Mouse (Mus musculus): ENCODE results near the gene 5730522E02Rik. TPM values are rescaled to one million over a fixed set of nuclear protein-coding genes. Genes with fewer than 3 reads are reported as not detected.

The 5730522E02Rik gene
- polyA plus RNA-seq, 1 experiment from 2014 or later: 0.09 TPM

DNA sequence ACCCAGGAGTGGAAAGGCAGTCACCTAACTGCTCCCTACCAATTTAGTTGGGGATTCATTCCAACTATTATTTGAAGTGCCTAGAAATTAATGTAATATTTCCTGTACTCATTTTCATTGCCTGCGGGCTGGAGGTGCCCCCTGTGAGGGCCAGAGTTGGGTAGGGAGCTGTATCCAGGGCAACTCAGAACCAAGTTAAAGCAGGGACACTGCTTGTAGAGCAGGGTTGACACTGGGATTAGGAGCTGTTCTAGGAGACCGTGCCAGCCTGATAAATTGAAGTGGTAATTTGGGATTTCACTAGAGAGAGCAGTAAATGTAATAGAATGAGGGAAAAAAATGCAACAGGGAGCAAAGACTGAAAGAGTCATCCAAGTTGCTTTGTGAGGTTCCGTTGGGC lies 51.5 kb downstream of the 5730522E02Rik start:
- Histone ChIP-seq H3K4me3 (ENCODE audit: low read depth, low read length) (no peak overlapping the region), H3K36me3 (ENCODE audit: control insufficient read depth, insufficient read depth) (no peaks in the 10 kb centered on the region), H3K9ac (ENCODE audit: low read depth, low read length) (no peak overlapping the region), H3K27ac (ENCODE audit: low read length) (no peak overlapping the region), H3K9me3 (replicated peaks; ENCODE audit: control insufficient read depth, low read length) (no peaks in the 10 kb centered on the region), H3K4me2 (ENCODE audit: low read depth, low read length) (no peak overlapping the region), H3K4me1 (ENCODE audit: control insufficient read depth, low read depth, low read length) (no peaks in the 10 kb centered on the region), H3K27me3 (ENCODE audit: control insufficient read depth, insufficient read depth, low read depth, low read length) (no peaks in the 10 kb centered on the region)
- no peak for ATAC-seq (ENCODE audit: low read depth)
- 63% methylated on average over 3 of the region's 3 CpGs for WGBS (ENCODE audit: insufficient replicate concordance)

- Histone ChIP-seq H3K4me3 (ENCODE audit: low read depth, low read length) (no peak overlapping the region), H3K9ac (ENCODE audit: low read depth, low read length) (no peak overlapping the region), H3K36me3 (ENCODE audit: control insufficient read depth, insufficient read depth) (no peaks in the 10 kb centered on the region), H3K27me3 (ENCODE audit: control insufficient read depth, insufficient read depth, low read depth, low read length) (no peaks in the 10 kb centered on the region), H3K27ac (ENCODE audit: low read length) (no peak overlapping the region), H3K9me3 (replicated peaks; ENCODE audit: control insufficient read depth, low read length) (no peaks in the 10 kb centered on the region), H3K4me2 (ENCODE audit: low read depth, low read length) (no peak overlapping the region), H3K4me1 (ENCODE audit: control insufficient read depth, low read depth, low read length) (no peaks in the 10 kb centered on the region)
- WGBS (ENCODE audit: insufficient replicate concordance): 36% methylated on average over 3 of the region's 3 CpGs
- ATAC-seq (ENCODE audit: low read depth): no peak
These were observed 70.5 kb downstream of the 5730522E02Rik start for GRCm38 (mm10) chr11:26140024-26140423.

DNA sequence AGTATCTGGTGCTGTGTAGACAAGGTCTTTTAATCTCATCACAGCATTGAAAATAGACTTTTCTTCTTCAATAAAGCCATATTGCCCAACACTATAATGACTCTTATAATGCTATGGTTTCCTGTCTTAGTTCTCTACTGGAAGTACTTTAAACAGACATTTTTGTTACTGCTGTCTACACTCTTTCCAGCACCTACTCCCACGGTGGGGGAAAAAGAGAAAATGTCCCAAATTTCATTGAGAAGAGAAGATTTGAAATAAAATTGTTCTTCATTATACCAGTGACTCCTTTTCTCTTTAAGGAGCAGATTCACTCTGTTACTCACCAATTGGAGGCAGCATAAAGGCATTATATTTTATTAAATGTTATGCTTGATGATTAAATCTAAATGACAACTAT lies 72.5 kb downstream of the 5730522E02Rik start:
- H3K27ac ChIP-seq (ENCODE audit: low read length): no peak overlapping the region
- H3K4me2 ChIP-seq (ENCODE audit: low read depth, low read length): no peak overlapping the region
- H3K36me3 ChIP-seq (ENCODE audit: control insufficient read depth, insufficient read depth): no peaks in the 10 kb centered on the region
- H3K27me3 ChIP-seq (ENCODE audit: control insufficient read depth, insufficient read depth, low read depth, low read length): no peaks in the 10 kb centered on the region
- no peak overlapping the region for H3K4me3 ChIP-seq (ENCODE audit: low read depth, low read length)
- 41% methylated on average over 1 of the region's 1 CpGs for WGBS (ENCODE audit: insufficient replicate concordance)
- H3K9ac ChIP-seq (ENCODE audit: low read depth, low read length): no peak overlapping the region
- H3K9me3 ChIP-seq (replicated peaks; ENCODE audit: control insufficient read depth, low read length): no peaks in the 10 kb centered on the region
- H3K4me1 ChIP-seq (ENCODE audit: control insufficient read depth, low read depth, low read length): no peaks in the 10 kb centered on the region
- ATAC-seq (ENCODE audit: low read depth): no peak

DNA sequence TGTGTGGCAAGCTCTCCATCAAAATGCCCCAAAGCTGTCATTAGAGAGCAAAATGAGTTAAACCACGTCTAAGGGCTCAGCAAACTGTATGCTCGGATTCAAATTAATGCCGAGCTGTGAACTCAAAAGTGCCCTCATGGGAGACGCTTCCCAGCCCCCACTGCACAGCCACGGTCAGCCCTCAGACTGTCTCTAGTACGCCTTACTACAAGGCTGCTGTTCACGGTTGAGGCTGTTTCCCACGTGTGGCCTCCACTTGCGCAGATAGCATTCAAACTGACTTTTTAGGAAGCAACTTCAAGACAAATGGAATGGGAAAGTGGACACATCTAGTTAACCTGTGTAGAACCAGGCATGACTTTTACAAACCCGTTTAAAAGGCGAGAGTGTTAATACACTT lies 79.7 kb downstream of the 5730522E02Rik start:
- Histone ChIP-seq H3K27me3 (ENCODE audit: control insufficient read depth, insufficient read depth, low read depth, low read length) (no peaks in the 10 kb centered on the region), H3K4me3 (ENCODE audit: low read depth, low read length) (no peak overlapping the region), H3K9ac (ENCODE audit: low read depth, low read length) (no peak overlapping the region), H3K4me2 (ENCODE audit: low read depth, low read length) (no peak overlapping the region), H3K27ac (ENCODE audit: low read length) (no peak overlapping the region), H3K4me1 (ENCODE audit: control insufficient read depth, low read depth, low read length) (no peaks in the 10 kb centered on the region), H3K36me3 (ENCODE audit: control insufficient read depth, insufficient read depth) (no peaks in the 10 kb centered on the region), H3K9me3 (replicated peaks; ENCODE audit: control insufficient read depth, low read length) (no peaks in the 10 kb centered on the region)
- WGBS (ENCODE audit: insufficient replicate concordance): 52% methylated on average over 11 of the region's 11 CpGs
- no peak for ATAC-seq (ENCODE audit: low read depth)

- H3K4me3 ChIP-seq (ENCODE audit: low read depth, low read length): no peak overlapping the region
- no peak for ATAC-seq (ENCODE audit: low read depth)
- no peak overlapping the region for H3K9ac ChIP-seq (ENCODE audit: low read depth, low read length)
- H3K27me3 ChIP-seq (ENCODE audit: control insufficient read depth, insufficient read depth, low read depth, low read length): no peaks in the 10 kb centered on the region
- H3K9me3 ChIP-seq (replicated peaks; ENCODE audit: control insufficient read depth, low read length): no peaks in the 10 kb centered on the region
- WGBS (ENCODE audit: insufficient replicate concordance): 40% methylated on average over 2 of the region's 2 CpGs
- no peaks in the 10 kb centered on the region for H3K4me1 ChIP-seq (ENCODE audit: control insufficient read depth, low read depth, low read length)
- no peak overlapping the region for H3K27ac ChIP-seq (ENCODE audit: low read length)
- H3K36me3 ChIP-seq (ENCODE audit: control insufficient read depth, insufficient read depth): no peaks in the 10 kb centered on the region
- H3K4me2 ChIP-seq (ENCODE audit: low read depth, low read length): no peak overlapping the region
These were observed 81.5 kb downstream of the 5730522E02Rik start for GRCm38 (mm10) chr11:26129054-26129453.

GRCm38 (mm10) chr11:26128385-26128784 lies 82.2 kb downstream of the 5730522E02Rik start:
- no peak for ATAC-seq (ENCODE audit: low read depth)
- H3K4me2 ChIP-seq (ENCODE audit: low read depth, low read length): no peak overlapping the region
- 25% methylated on average over 2 of the region's 2 CpGs for WGBS (ENCODE audit: insufficient replicate concordance)

GRCm38 (mm10) chr11:26125923-26126322 lies 84.6 kb downstream of the 5730522E02Rik start:
- H3K4me3 ChIP-seq (ENCODE audit: low read depth, low read length): no peak overlapping the region
- no peaks in the 10 kb centered on the region for H3K4me1 ChIP-seq (ENCODE audit: control insufficient read depth, low read depth, low read length)
- no peak for ATAC-seq (ENCODE audit: low read depth)
- H3K9ac ChIP-seq (ENCODE audit: low read depth, low read length): no peak overlapping the region
- no peak overlapping the region for H3K4me2 ChIP-seq (ENCODE audit: low read depth, low read length)
- H3K27me3 ChIP-seq (ENCODE audit: control insufficient read depth, insufficient read depth, low read depth, low read length): no peaks in the 10 kb centered on the region
- H3K9me3 ChIP-seq (replicated peaks; ENCODE audit: control insufficient read depth, low read length): no peaks in the 10 kb centered on the region
- no peaks in the 10 kb centered on the region for H3K36me3 ChIP-seq (ENCODE audit: control insufficient read depth, insufficient read depth)
- no peak overlapping the region for H3K27ac ChIP-seq (ENCODE audit: low read length)

More at GRCm38 (mm10) chr11:26128385-26128784, 82.2 kb downstream of the 5730522E02Rik start:
- Histone ChIP-seq H3K9me3 (replicated peaks; ENCODE audit: control insufficient read depth, low read length) (no peaks in the 10 kb centered on the region), H3K4me1 (ENCODE audit: control insufficient read depth, low read depth, low read length) (no peaks in the 10 kb centered on the region), H3K36me3 (ENCODE audit: control insufficient read depth, insufficient read depth) (no peaks in the 10 kb centered on the region), H3K27ac (ENCODE audit: low read length) (no peak overlapping the region), H3K27me3 (ENCODE audit: control insufficient read depth, insufficient read depth, low read depth, low read length) (no peaks in the 10 kb centered on the region), H3K4me3 (ENCODE audit: low read depth, low read length) (no peak overlapping the region), H3K9ac (ENCODE audit: low read depth, low read length) (no peak overlapping the region)

- H3K4me2 ChIP-seq (ENCODE audit: low read depth, low read length): no peak overlapping the region
- H3K9ac ChIP-seq (ENCODE audit: low read depth, low read length): no peak overlapping the region
- H3K4me1 ChIP-seq (ENCODE audit: control insufficient read depth, low read depth, low read length): no peaks in the 10 kb centered on the region
- 56% methylated on average over 8 of the region's 8 CpGs for WGBS (ENCODE audit: insufficient replicate concordance)
- H3K36me3 ChIP-seq (ENCODE audit: control insufficient read depth, insufficient read depth): no peaks in the 10 kb centered on the region
- H3K9me3 ChIP-seq (replicated peaks; ENCODE audit: control insufficient read depth, low read length): no peaks in the 10 kb centered on the region
- no peak overlapping the region for H3K4me3 ChIP-seq (ENCODE audit: low read depth, low read length)
- ATAC-seq (ENCODE audit: low read depth): no peak
- H3K27me3 ChIP-seq (ENCODE audit: control insufficient read depth, insufficient read depth, low read depth, low read length): no peaks in the 10 kb centered on the region
- no peak overlapping the region for H3K27ac ChIP-seq (ENCODE audit: low read length)
These were observed 89.6 kb downstream of the 5730522E02Rik start for GRCm38 (mm10) chr11:26120781-26121557.

GRCm38 (mm10) chr11:26117651-26118050 lies 92.9 kb downstream of the 5730522E02Rik start:
- Histone ChIP-seq H3K4me3 (ENCODE audit: low read depth, low read length) (no peak overlapping the region), H3K4me2 (ENCODE audit: low read depth, low read length) (no peak overlapping the region), H3K4me1 (ENCODE audit: control insufficient read depth, low read depth, low read length) (no peaks in the 10 kb centered on the region), H3K9me3 (replicated peaks; ENCODE audit: control insufficient read depth, low read length) (no peaks in the 10 kb centered on the region), H3K27ac (ENCODE audit: low read length) (no peak overlapping the region), H3K36me3 (ENCODE audit: control insufficient read depth, insufficient read depth) (no peaks in the 10 kb centered on the region), H3K9ac (ENCODE audit: low read depth, low read length) (no peak overlapping the region), H3K27me3 (ENCODE audit: control insufficient read depth, insufficient read depth, low read depth, low read length) (no peaks in the 10 kb centered on the region)
- no peak for ATAC-seq (ENCODE audit: low read depth)
- WGBS (ENCODE audit: insufficient replicate concordance): 41% methylated on average over 4 of the region's 4 CpGs
